Mouse (Mus musculus): ENCODE results near the gene Shkbp1. TPM values are rescaled to one million over a fixed set of nuclear protein-coding genes. Genes with fewer than 3 reads are reported as not detected.
A peak's percentile ranks its signal among the peaks of the same experiment; 100 is the strongest.

The Shkbp1 gene
- polyA plus RNA-seq (2014; fragmentation: Nextera tagmentation; extraction: Ambion mirVana): 29.6 and 35.6 TPM in 2 replicates

DNA sequence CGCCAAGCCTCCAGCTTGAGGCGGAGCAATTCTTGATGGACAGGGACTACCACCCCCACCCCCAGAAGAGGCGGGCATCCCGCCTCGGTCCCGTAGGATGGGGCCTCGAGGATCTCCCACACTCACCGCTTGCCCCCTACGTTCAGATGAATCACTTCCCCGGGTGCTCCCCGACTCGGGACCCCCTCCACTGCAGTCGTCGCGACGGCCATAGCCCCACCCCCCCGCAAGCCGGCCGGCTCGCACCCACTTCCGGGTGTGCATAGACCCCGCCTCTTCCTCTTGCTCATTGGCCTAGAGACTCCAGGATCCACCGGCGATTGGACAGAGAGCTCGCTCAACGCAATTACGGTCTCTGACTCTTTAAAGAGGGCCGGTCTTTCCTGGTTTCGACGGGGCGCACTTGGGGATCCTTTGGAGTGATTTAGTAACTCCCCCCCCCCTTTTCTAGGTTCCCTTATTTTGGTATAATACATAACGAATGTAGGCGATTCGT lies at the start of gene Shkbp1:
TSS of gene Shkbp1 (minus strand) at position 275 of the 496 bp plus-strand sequence.
- H3K4me1 ChIP-seq (ENCODE audit: control insufficient read depth, insufficient read depth, low read length): peaks cover 7% of the 10 kb centered on the region
- no peaks in the 10 kb centered on the region for H3K9me3 ChIP-seq (ENCODE audit: control insufficient read depth, low read length)
- H3K4me2 ChIP-seq (ENCODE audit: low read depth, low read length): peak within 1 kb of the TSS; percentile 63
- H3K36me3 ChIP-seq (ENCODE audit: control insufficient read depth, insufficient read depth, low read length): peaks cover 12% of the 10 kb centered on the region
- H3K27ac ChIP-seq (ENCODE audit: low read depth, low read length): 0 out of 2 replicates have a peak within 1 kb of the TSS, but pooled peaks have one; percentile 35
- H3K27me3 ChIP-seq (ENCODE audit: control insufficient read depth, insufficient read depth, low read length): peaks cover 7% of the 10 kb centered on the region
- H3K9ac ChIP-seq (replicated peaks; ENCODE audit: low read depth, low read length): peak within 1 kb of the TSS; percentile 51
- WGBS: under 1% methylated on average over 34 of the region's 34 CpGs
- peak within 1 kb of the TSS; percentile 46 for H3K4me3 ChIP-seq (ENCODE audit: low read depth, low read length)
- peak; percentile 94 for ATAC-seq (ENCODE audit: low read depth)

DNA sequence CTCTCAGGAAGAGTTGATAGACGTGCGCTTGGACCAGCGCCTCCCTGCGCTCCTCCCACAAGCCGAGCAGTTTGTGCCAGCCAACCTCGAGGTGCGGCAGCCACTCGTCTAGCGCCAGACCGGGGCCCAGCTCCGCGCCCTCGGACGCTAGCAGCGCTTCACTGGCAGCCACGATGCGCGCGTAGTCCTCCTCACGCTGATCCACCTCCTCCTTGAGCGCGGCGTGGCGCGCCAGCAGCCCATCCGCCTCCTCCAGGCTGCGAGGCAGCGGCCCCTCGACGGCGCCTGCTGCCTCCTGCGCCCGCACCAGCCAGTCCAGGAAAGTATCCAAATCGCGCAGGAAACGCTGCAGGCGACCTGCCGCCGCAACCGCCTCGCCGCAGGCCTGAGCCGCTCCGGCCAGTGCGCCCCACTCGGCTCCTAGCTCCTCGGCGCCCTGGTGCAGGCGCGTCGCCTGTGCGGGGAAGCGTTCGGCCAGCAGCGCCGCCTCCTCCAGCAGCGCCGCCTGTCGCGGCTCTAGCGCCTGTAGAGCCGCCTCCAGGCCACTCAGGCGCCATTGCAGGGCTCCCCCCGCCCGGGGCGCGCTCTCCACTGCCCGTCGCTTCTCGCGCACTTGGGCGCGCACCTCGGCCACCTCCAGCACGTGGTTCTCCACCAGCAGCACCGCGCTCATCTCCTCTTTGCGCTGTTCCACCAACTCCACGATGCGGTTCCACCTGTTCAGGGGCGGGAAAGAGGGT lies 48.6 kb upstream of the Shkbp1 start:
- H3K4me1 ChIP-seq (ENCODE audit: control insufficient read depth, insufficient read depth, low read length): peaks cover 3% of the 10 kb centered on the region; the same call in 1 of the 2 replicates
- WGBS: 7% methylated on average over 76 of the region's 81 CpGs
- ATAC-seq (ENCODE audit: low read depth): no peak
- H3K4me3 ChIP-seq (ENCODE audit: low read depth, low read length): no peak overlapping the region; the same call in 1 of the 2 replicates
- H3K27me3 ChIP-seq (ENCODE audit: control insufficient read depth, insufficient read depth, low read length): peaks cover 65% of the 10 kb centered on the region
- no peak overlapping the region for H3K4me2 ChIP-seq (ENCODE audit: low read depth, low read length)
- H3K27ac ChIP-seq (ENCODE audit: low read depth, low read length): no peak overlapping the region
- no peaks in the 10 kb centered on the region; the same call in 1 of the 2 replicates for H3K9me3 ChIP-seq (ENCODE audit: control insufficient read depth, low read length)
- no peaks in the 10 kb centered on the region for H3K36me3 ChIP-seq (ENCODE audit: control insufficient read depth, insufficient read depth, low read length)
- H3K9ac ChIP-seq (replicated peaks; ENCODE audit: low read depth, low read length): no peak overlapping the region

DNA sequence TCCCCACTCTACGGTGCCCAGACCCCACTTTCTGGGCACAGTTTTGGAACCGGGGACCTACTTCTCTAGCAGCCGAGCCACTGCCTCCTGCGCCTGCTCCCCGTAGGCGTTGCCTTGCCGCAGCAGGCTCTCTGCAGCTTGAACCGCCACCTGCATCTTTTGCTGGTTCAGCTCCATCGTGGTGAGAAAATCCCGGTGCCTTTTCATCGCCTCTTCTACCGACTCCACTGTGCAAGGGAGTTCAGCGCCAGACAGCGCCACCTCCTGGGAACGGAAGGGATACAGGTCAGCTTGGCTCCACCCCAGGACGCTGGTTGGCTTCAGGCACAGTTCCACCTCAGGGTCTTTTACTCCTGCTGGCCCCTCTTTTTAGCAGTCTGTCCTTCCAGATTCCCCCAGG lies 46.9 kb upstream of the Shkbp1 start:
- H3K9me3 ChIP-seq (ENCODE audit: control insufficient read depth, low read length): no peaks in the 10 kb centered on the region; the same call in 1 of the 2 replicates
- 5% methylated on average over 16 of the region's 16 CpGs for WGBS
- ATAC-seq (ENCODE audit: low read depth): no peak
- H3K36me3 ChIP-seq (ENCODE audit: control insufficient read depth, insufficient read depth, low read length): no peaks in the 10 kb centered on the region
- H3K4me3 ChIP-seq (ENCODE audit: low read depth, low read length): no peak overlapping the region
- no peaks in the 10 kb centered on the region for H3K4me1 ChIP-seq (ENCODE audit: control insufficient read depth, insufficient read depth, low read length)
- H3K27ac ChIP-seq (ENCODE audit: low read depth, low read length): no peak overlapping the region
- no peak overlapping the region for H3K9ac ChIP-seq (replicated peaks; ENCODE audit: low read depth, low read length)
- H3K27me3 ChIP-seq (ENCODE audit: control insufficient read depth, insufficient read depth, low read length): peaks cover 57% of the 10 kb centered on the region
- no peak overlapping the region for H3K4me2 ChIP-seq (ENCODE audit: low read depth, low read length)

DNA sequence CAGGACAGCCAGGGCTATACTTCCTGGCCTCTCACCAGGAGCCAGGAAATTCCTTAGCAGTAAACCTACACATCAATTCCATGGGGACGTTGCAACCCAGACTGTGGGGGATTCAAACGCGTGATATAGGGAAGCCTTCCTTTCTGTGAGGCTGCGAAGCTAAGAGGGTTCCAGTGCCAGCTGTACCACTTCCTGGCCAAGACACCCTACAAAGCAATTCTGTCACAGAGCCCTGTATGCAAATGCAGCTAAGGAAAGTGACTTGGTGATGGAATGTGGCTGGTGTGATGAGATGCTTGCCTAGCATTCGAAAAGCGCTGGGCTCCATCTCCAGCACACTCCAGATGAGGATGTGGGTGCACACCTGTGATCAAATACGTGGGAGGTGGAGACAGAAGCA lies 44.7 kb upstream of the Shkbp1 start:
- Histone ChIP-seq H3K36me3 (ENCODE audit: control insufficient read depth, insufficient read depth, low read length) (no peaks in the 10 kb centered on the region), H3K4me3 (ENCODE audit: low read depth, low read length) (no peak overlapping the region), H3K9me3 (ENCODE audit: control insufficient read depth, low read length) (no peaks in the 10 kb centered on the region; the same call in 1 of the 2 replicates), H3K9ac (replicated peaks; ENCODE audit: low read depth, low read length) (no peak overlapping the region), H3K27ac (ENCODE audit: low read depth, low read length) (no peak overlapping the region), H3K27me3 (ENCODE audit: control insufficient read depth, insufficient read depth, low read length) (peaks cover 47% of the 10 kb centered on the region), H3K4me2 (ENCODE audit: low read depth, low read length) (no peak overlapping the region), H3K4me1 (ENCODE audit: control insufficient read depth, insufficient read depth, low read length) (no peaks in the 10 kb centered on the region)
- 73% methylated on average over 7 of the region's 7 CpGs for WGBS
- ATAC-seq (ENCODE audit: low read depth): no peak

DNA sequence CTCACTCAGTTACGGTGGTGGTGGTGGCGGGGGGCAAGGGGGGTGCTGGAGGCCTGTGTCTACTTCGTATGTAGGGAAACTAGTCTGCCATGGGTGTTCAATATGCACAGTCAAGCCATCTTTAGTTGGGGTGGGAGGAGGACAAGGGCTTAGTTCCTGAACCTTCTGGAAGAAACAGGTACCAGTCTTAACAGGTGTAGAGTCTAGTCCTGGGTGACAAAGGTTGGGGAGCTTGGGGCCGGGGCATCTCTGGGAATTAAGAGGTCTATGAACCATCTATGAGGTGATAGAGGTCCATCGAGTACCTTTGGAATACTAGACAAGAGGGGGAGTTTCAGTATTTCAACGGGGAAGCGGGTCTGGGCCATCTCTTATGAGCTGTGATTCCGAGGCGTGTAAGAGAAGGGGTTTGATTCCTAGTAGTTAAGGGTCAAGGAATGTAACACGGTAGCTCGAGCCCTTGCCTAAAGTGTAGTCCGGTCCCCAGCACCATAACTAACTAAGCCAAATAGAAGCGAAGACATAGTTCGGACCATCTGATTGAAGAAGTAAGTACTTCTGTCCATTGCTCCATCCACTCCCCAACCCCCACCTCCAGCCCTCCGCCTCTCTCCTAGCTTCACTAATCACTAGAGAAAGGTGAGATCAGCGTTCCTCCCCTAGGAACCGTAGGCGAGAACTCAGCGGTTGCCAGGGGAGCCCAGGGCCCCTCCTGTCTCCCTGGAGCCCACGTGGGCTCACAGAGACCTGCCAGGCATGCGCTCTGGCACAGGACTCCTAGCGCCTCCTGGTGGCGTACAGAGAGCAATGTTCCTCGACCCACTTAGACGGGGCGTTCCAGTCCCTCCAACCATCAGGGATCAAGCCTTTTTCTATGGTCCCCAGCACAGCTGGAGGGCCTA lies 41.5 kb upstream of the Shkbp1 start:
- Histone ChIP-seq H3K4me3 (ENCODE audit: low read depth, low read length) (no peak overlapping the region; the same call in 1 of the 2 replicates), H3K9me3 (ENCODE audit: control insufficient read depth, low read length) (no peaks in the 10 kb centered on the region), H3K36me3 (ENCODE audit: control insufficient read depth, insufficient read depth, low read length) (no peaks in the 10 kb centered on the region), H3K9ac (replicated peaks; ENCODE audit: low read depth, low read length) (no peak overlapping the region), H3K27ac (ENCODE audit: low read depth, low read length) (no peak overlapping the region), H3K27me3 (ENCODE audit: control insufficient read depth, insufficient read depth, low read length) (peaks cover 43% of the 10 kb centered on the region), H3K4me1 (ENCODE audit: control insufficient read depth, insufficient read depth, low read length) (no peaks in the 10 kb centered on the region), H3K4me2 (ENCODE audit: low read depth, low read length) (peak overlapping the region; percentile 70)
- WGBS: 19% methylated on average over 26 of the region's 26 CpGs
- ATAC-seq (ENCODE audit: low read depth): peak; percentile 26; the same call in 1 of the 2 replicates

DNA sequence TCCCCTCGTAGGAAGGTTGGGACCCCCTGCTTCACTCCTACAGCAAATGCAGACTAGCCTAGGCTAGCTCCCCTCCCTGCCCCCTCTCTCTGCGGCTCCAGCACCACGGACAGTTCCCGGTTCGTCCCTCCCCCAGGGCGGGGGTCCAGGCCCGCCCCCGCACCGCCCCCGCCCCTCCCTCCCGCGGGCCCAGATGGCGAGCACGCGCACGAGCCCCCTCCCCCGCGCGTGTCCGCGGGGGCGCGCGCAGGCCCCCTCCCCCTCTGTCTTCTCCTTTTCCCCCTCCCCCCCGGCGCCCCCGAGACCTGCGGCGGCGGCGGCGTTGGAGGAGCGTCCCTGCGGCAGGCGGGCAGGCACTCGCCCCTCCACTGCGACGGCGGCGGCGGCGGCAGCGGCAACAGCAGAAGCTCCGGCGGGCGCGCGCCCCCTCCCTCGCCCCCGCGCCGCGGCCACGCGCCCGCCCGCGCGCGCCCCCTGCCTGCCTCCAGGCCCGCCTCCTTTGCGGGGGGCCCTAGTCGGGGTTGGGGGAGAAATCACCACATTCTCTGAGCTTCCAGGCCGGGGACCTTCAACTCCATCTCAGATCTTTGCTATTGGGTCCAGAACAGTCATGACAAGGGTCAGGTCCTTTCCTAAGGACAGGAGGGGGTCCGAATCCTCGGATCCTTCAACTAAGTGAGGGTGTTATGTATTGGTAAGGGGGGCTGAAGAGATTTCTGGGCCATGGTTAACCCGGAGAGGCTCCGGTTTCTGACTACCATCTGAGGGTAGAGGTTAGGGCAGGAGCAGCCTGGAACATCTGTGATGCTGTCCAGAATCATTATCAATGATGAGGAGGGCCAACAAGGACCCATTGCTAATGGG lies 40.6 kb upstream of the Shkbp1 start:
- 3% methylated on average over 32 of the region's 68 CpGs for whole genome bisulfite sequencing
- no peaks in the 10 kb centered on the region for H3K36me3 ChIP-seq (ENCODE audit: control insufficient read depth, insufficient read depth, low read length)
- peak overlapping the region; percentile 54 for H3K9ac ChIP-seq (replicated peaks; ENCODE audit: low read depth, low read length)
- peaks cover 45% of the 10 kb centered on the region for H3K27me3 ChIP-seq (ENCODE audit: control insufficient read depth, insufficient read depth, low read length)
- no peaks in the 10 kb centered on the region for H3K4me1 ChIP-seq (ENCODE audit: control insufficient read depth, insufficient read depth, low read length)
- H3K9me3 ChIP-seq (ENCODE audit: control insufficient read depth, low read length): no peaks in the 10 kb centered on the region
- H3K4me2 ChIP-seq (ENCODE audit: low read depth, low read length): peak overlapping the region; percentile 70
- ATAC-seq (ENCODE audit: low read depth): peak; percentile 69; the same call in 1 of the 2 replicates
- H3K27ac ChIP-seq (ENCODE audit: low read depth, low read length): no peak overlapping the region
- peak overlapping the region; percentile 42 for H3K4me3 ChIP-seq (ENCODE audit: low read depth, low read length)

DNA sequence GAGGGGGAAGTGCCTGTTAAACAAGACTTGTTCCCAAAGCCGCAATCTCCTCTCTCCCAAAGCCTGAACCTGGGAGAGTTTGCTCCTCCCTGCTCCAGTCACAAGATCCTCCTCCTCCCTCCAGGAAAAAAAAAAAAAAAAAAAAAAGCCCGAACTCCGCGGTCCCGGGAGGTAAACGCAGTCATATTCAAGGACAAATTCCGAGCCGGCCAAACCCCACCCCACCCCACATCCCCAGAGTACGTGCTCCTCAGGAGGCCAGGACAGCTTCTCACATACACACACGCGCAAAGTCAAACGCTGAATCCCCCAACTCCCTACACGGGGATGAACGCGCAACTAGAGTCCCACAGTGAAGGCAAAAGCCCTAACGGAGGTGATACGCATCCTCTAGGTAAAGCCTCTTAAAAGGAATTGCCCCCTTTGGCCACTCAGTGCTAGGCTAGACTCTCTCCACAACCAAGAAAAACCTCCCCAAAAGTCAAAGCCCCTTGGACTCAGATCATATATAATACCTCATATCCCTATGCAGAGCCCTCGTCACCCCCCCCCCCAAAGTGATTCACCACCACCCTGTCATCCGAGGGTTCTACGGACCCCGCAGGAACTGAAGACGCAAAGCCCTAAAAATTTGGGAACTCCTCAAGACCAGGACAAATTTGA lies 39.8 kb upstream of the Shkbp1 start:
- WGBS: 3% methylated on average over 22 of the region's 22 CpGs
- Histone ChIP-seq H3K27me3 (ENCODE audit: control insufficient read depth, insufficient read depth, low read length) (peaks cover 49% of the 10 kb centered on the region), H3K9ac (replicated peaks; ENCODE audit: low read depth, low read length) (peak overlapping the region; percentile 54; the same call in 1 of the 2 replicates)

DNA sequence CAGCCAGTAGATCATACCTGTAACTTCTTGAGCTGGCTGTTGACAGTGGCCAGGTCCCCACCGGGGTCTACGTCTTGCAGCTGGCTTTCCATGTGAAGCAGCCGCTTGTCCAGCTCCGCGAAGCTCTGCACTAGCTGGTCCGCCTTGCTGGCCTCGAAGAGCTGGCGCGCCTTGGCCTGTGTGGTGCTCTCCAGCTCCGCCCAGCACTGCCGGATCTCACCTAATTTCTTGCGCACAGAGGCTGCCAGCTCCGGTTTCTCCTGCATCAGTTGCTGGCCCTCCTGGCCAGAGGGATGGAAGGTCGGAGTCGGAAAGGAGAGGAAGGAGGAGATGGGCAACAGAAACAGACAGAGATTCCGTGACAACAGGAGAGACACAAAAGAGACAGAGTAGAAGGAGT lies 35.6 kb upstream of the Shkbp1 start:
- ATAC-seq (ENCODE audit: low read depth): no peak
- Histone ChIP-seq H3K27ac (ENCODE audit: low read depth, low read length) (no peak overlapping the region), H3K4me3 (ENCODE audit: low read depth, low read length) (no peak overlapping the region), H3K27me3 (ENCODE audit: control insufficient read depth, insufficient read depth, low read length) (peaks cover 40% of the 10 kb centered on the region), H3K9ac (replicated peaks; ENCODE audit: low read depth, low read length) (no peak overlapping the region), H3K9me3 (ENCODE audit: control insufficient read depth, low read length) (no peaks in the 10 kb centered on the region), H3K4me1 (ENCODE audit: control insufficient read depth, insufficient read depth, low read length) (no peaks in the 10 kb centered on the region), H3K4me2 (ENCODE audit: low read depth, low read length) (no peak overlapping the region), H3K36me3 (ENCODE audit: control insufficient read depth, insufficient read depth, low read length) (peaks cover 6% of the 10 kb centered on the region; the same call in 1 of the 2 replicates)
- WGBS: 41% methylated on average over 16 of the region's 16 CpGs

More for the DNA sequence above, 39.8 kb upstream of the Shkbp1 start:
- Histone ChIP-seq H3K9me3 (ENCODE audit: control insufficient read depth, low read length) (no peaks in the 10 kb centered on the region), H3K4me2 (ENCODE audit: low read depth, low read length) (peak overlapping the region; percentile 70), H3K27ac (ENCODE audit: low read depth, low read length) (no peak overlapping the region), H3K4me3 (ENCODE audit: low read depth, low read length) (peak overlapping the region; percentile 42), H3K4me1 (ENCODE audit: control insufficient read depth, insufficient read depth, low read length) (no peaks in the 10 kb centered on the region), H3K36me3 (ENCODE audit: control insufficient read depth, insufficient read depth, low read length) (peaks cover 6% of the 10 kb centered on the region; the same call in 1 of the 2 replicates)
- no peak; the same call in 1 of the 2 replicates for ATAC-seq (ENCODE audit: low read depth)
